Mouse (Mus musculus): ENCODE measurements around the gene Kiss1r. TPM values are rescaled to one million over a fixed set of nuclear protein-coding genes. Genes with fewer than 3 reads are reported as not detected.
A peak's percentile ranks its signal among the peaks of the same experiment; 100 is the strongest.
"Not testable (repeated sequence)": the region's sequence is repeated elsewhere in the genome, so short reads cannot be mapped to it uniquely, and the experiment has no call there.

Kiss1r gene
- total RNA-seq, 2 experiments from 2014 or later: 5.0 to 6.8 TPM

- intact Hi-C loops (cut with DNase I): no loop called here
- DNase-seq: peak; percentile 76
These were observed 20.2 kb downstream of the Kiss1r start for GRCm38 (mm10) chr10:79936911-79937441.

DNA sequence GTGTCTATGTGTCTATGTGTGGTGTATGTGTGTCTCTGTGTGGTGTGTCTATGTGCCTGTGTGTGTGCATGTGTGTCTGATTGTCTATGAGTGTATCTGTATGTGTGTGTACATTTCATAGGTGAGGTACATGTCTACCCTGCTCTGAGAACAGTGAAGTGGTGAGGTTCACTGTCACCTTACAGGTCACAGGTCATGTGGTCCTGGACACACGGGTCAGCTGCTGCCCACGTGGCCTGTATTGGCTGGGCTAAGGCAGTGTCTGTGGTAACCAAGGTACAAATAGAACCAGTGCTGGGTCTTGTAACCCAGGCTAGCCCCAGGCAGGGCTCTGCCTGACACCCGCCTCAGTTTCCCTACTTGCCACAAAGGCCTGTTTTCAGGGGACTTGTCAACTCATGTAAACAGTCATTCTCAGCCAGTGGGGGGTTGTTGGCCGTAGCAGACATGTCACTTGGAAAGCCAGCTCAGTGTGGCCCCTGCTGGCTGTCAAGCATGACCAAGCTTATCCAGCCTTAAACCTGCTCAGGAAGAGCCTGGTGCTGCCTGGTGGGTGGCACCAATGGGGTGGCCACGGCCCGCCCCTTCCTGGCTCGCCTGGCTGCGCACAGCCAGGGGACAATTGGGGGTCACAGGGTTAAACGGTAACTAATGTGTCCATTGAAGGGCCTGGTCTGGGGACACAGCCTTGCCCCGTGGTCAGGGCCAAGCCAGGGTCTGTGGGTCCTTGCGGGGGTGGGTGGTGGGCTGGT is 21.2 kb downstream of the Kiss1r start:
- DNase-seq: no peak
- intact Hi-C loops (cut with DNase I): no loop called here

DNA sequence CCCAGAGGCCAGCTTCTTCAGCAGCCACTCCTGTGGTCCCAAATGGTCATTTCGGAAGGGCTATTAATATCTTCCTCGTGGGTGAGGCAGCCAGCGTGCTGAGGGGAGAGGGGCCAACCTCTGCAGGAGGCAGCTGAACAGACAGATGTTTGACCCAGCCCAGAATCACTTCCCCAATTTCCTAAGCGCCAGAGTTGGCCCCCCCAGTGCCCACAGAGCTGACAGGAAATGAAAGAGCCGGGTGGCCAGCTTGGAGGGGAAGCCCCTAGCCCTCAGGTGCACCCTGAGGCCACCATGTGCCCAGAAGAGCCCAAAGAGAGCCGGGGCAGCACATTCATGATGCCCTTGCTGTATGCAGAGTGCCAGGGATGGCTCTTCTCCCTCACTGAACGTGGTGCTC is 24.0 kb downstream of the Kiss1r start:
- DNase-seq: no peak
- intact Hi-C loops (cut with DNase I): no loop called here

- no peak for DNase-seq
- intact Hi-C loops (cut with DNase I): no loop called here
These were observed 26.2 kb downstream of the Kiss1r start for GRCm38 (mm10) chr10:79942988-79943387.

DNA sequence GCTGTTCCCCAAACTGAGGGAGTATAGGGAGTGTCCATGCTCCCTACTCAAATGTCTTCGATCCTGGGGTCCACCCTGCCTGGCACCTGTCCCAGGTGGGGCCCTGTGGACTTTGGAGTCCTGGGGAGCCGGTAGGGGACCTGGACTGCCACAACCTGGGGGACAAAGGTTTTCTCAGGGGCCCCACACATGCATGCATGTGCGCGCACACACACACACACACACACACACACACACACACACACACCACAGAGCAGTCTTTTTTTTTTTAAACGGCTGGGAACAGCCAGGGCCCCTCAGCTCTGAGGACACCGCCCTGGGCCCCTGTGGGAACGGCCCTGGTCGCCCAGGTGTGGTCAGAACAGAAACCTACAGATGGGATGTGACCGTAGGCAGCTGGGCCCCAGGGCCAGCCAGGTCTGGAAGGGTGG is 26.7 kb downstream of the Kiss1r start:
- intact Hi-C loops (cut with DNase I): no loop called here
- no peak for DNase-seq

DNA sequence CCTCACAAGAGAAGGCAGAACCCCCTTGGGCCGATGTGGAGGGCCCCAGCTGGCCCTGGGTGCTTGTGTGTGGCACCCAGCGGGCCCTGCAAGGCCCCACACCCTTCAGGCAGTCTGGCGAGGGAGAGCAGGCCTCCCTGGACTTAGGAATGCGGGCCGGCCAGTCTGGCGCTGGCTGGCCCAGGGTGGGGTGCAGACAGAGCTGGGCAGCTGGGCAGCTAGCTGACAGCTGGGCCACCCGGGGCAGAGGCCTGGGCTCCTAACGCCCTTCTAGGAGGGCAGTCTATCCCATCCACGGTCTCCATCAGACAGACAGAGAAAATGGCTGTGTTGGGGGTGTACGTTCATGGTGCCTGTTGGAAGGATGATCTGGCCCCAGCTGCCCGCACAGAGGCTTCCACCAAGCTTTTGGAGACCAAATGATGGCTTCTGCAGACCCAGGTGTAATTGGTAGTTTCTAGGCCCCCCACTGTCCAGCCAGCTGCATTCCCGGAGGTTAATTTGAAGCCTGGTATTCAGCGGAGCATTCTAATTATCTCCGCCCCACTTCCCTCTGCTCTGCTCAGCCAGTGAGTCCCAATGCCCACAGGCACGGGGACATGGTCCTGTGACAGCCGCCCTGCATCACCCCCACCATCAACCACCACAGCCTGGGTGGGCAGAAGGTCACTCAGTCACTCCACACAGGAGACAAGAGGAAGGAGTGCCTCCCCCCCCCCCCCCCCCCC is 28.9 kb downstream of the Kiss1r start:
- intact Hi-C loops (cut with DNase I): no loop called here
- peak; percentile 42 for DNase-seq

DNA sequence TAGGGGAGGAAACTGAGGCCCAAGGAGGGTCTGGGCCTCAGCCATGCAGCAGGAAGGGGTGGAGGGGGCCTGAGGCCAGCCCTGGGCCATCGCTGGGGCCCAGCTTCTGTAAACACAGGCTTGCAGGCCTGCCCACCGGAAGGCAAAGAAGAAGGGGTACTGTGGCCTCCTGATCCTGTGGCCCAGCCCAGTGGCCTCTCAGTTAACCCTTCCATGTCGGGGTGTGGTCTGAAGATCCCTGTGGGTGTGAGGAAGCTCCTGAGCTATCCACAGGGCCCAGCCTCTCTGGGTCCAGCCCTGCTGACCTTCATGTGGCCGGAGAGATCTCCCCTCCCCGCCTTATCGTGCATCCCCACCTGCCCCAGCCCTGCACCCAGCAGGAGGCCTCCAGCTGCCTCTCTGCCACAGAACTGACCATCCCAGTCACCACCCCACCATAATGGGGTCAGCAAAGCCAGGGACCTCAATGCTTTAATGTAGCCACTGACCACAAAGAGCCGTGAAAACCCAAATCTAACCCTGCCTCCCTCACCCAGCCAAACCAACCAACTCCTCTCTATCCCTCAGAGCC is 30.1 kb downstream of the Kiss1r start:
- DNase-seq: no peak
- intact Hi-C loops (cut with DNase I): no loop called here

GRCm38 (mm10) chr10:79947502-79947901 is 30.7 kb downstream of the Kiss1r start:
- DNase-seq: no peak
- intact Hi-C loops (cut with DNase I): no loop called here

DNA sequence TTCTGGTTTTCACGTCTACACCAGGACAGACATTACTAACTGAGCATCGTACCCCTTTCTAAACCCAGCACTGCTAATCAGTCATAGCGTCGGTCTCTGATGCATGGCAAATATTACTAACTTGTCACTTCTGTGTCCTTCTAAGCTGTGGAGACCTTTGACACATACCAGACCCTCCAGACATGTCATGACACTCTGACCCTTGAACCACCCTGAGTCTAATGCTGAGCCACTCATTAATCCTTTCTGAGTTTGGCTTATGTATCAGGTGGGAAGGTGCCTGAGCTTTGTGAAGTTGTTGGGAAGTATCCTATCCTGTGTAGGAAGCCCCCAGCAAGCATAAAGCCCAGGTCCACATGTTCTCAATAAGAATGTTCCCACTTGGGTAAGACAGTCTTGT is 33.1 kb downstream of the Kiss1r start:
- intact Hi-C loops (cut with DNase I): no loop called here
- no peak for DNase-seq

- intact Hi-C loops (cut with DNase I): no loop called here
These were observed 33.9 kb downstream of the Kiss1r start for GRCm38 (mm10) chr10:79950661-79951060.

GRCm38 (mm10) chr10:79953946-79954345 is 37.2 kb downstream of the Kiss1r start:
- intact Hi-C loops (cut with DNase I): no loop called here
- no peak for DNase-seq

More at GRCm38 (mm10) chr10:79950661-79951060, 33.9 kb downstream of the Kiss1r start:
- no peak for DNase-seq

DNA sequence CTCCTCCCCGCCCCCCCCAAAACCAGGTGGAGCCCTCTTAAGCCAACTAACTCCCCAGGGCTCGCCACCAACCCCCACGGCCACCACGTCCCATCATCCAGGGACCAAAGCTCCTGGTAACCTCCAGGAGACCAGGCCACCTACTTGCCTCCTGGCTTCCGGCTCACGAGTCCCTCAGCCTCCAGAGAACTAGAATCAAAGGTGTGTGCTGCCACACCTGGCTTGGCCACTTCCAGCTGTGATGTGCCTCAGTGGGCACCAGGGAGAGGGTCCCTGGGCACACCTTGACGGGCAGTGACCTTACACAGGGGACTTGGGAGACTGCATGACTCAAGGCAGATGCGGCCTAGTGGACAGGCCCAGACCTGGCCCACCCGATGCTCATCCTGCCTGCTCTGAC is 38.9 kb downstream of the Kiss1r start:
- DNase-seq: no peak
- intact Hi-C loops (cut with DNase I): no loop called here

- DNase-seq: no peak
- intact Hi-C loops (cut with DNase I): no loop called here
These were observed 39.9 kb downstream of the Kiss1r start for GRCm38 (mm10) chr10:79956643-79957154.

DNA sequence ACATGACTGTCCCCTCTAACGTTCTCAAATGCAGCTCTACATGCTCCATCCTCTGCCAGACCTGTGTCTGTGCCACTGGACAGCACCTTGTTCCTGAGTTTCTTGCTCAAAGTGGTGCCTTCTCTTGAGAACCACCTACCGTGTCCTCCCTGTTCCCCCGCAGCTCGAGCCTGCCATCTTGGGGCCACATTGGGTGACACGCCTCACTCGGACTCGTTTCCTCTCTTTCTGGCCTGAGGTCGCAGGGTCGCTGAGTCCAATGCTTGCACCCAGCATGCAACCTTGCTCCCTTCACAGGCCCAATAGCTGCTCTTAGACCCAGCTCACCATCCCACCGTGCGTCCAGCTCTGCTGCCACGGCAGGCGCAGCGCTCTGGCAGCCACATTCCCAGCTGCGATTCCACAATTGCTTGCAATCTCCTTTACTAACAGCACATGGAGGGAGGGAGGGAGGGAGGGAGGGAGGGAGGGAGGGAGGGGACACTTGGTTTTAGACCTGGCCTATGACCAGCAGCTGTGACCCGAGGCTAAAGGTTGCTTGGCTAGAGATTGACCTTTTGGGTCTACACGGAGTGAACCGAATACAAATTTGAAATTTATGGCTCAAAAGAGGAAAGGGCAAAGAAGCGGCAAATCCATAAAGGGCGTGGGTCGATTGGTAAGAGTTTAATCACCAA is 41.5 kb downstream of the Kiss1r start:
- DNase-seq: peak; percentile 83
- intact Hi-C loops (cut with DNase I): no loop called here

GRCm38 (mm10) chr10:79959412-79959811 is 42.6 kb downstream of the Kiss1r start:
- DNase-seq; intact Hi-C loops (cut with DNase I): not testable (repeated sequence)

GRCm38 (mm10) chr10:79959847-79960601 is 43.3 kb downstream of the Kiss1r start, which contains the start of gene Wdr18:
TSS of gene Wdr18 (plus strand) at chr10:79960152.
- intact Hi-C loops (cut with DNase I): no loop called here
- DNase-seq: peak; percentile 98

- intact Hi-C loops (cut with DNase I): no loop called here
- no peak for DNase-seq
These were observed 44.0 kb downstream of the Kiss1r start for GRCm38 (mm10) chr10:79960671-79961294.

- intact Hi-C loops (cut with DNase I): no loop called here
- DNase-seq: no peak
These were observed 48.0 kb downstream of the Kiss1r start for GRCm38 (mm10) chr10:79964727-79965126.

DNA sequence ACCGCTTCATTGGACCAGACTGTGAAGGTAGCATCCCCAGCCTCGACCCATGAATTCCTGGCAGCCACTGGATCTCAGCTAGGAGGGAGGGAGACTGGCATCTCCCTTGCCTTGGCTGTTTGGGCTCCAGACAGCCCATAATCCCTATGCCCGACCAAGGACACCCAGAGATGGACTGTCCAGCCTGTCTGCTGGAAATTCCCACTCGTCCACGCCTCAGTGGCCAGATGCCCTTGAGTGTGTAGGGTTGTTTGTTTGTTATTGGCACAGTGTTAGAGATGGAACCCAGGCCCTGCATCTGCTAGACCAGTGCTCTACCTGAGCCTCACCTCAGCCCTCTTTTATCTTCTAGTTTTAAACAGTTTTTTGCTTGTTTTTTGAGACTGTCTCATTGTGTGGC is 48.6 kb downstream of the Kiss1r start:
- DNase-seq: no peak
- intact Hi-C loops (cut with DNase I): no loop called here

Data from left cerebral cortex, postnatal 4 days (tissue).